Mouse (Mus musculus) heart, embryonic 16.5 days (tissue): ENCODE data around the gene Sh3bp2. TPM values are rescaled to one million over a fixed set of nuclear protein-coding genes. Genes with fewer than 3 reads are reported as not detected.
A peak's percentile ranks its signal among the peaks of the same experiment; 100 is the strongest.

ENCODE experiments used
- ATAC-seq: fragments of 200-750 bp; cut with Nextera tagmentation; replicated peaks from 2 replicates; pipeline ENCODE4 v1.8.0; 2017; ENCODE audit warnings: moderate number of reproducible peaks; ENCODE audit not compliant: insufficient read depth, low FRiP score; ENCODE audit errors: extremely low read depth
- H3K27ac ChIP-seq: fragments of 300-500 bp; sonication (generic); 2 replicates; pipeline ENCODE4 v1.5.1; 2014; ENCODE audit warnings: mild to moderate bottlenecking, low read length, control low read depth, moderate library complexity
- H3K27me3 ChIP-seq: fragments of 300-500 bp; sonication (generic); 2 replicates; pipeline ENCODE4 v1.6.1; 2014; ENCODE audit warnings: low read length, mixed read lengths; ENCODE audit not compliant: control insufficient read depth, insufficient read depth
- H3K36me3 ChIP-seq: fragments of 300-500 bp; sonication (generic); 2 replicates; pipeline ENCODE4 v1.6.1; 2014; ENCODE audit not compliant: control insufficient read depth, insufficient read depth
- H3K4me1 ChIP-seq: fragments of 300-500 bp; sonication (generic); 2 replicates; pipeline ENCODE4 v1.6.1; 2014; ENCODE audit warnings: low read length, mixed read lengths; ENCODE audit not compliant: control insufficient read depth, insufficient read depth
- H3K4me2 ChIP-seq: fragments of 300-500 bp; sonication (generic); 2 replicates; pipeline ENCODE4 v1.6.1; 2014; ENCODE audit warnings: low read depth, mild to moderate bottlenecking, control low read depth, low read length
- H3K4me3 ChIP-seq: fragments of 300-500 bp; sonication (generic); 2 replicates; pipeline ENCODE4 v1.5.1; 2014; ENCODE audit warnings: mild to moderate bottlenecking, control low read depth, low read length
- H3K9ac ChIP-seq: fragments of 300-500 bp; sonication (generic); 2 replicates; pipeline ENCODE4 v1.6.1; 2014; ENCODE audit warnings: low read length, control low read depth
- H3K9me3 ChIP-seq: fragments of 300-500 bp; sonication (generic); replicated peaks from 2 replicates; pipeline ENCODE4 v1.6.1; 2016; ENCODE audit warnings: low read length; ENCODE audit not compliant: control insufficient read depth
- WGBS: fragments of 180-500 bp; shearing (Covaris S2); extraction: QIAGEN DNeasy Blood & Tissue Kit; methylation state at CpG from one replicate; pipeline ENCODE4 v1.1.7; 2014; 5-methylcytosine and 5-hydroxymethylcytosine counted together
- polyA plus RNA-seq: library from polyadenylated mRNA; unstranded; fragments of >200 nt; fragmentation: Nextera tagmentation; extraction: Ambion mirVana; gene quantifications from 2 replicates; pipeline ENCODE4 v1.2.1, GENCODE M21; 2015

Gene Sh3bp2
- polyA plus RNA-seq, 1 experiment from 2014 or later = 3.9 TPM

GRCm38 (mm10) chr5:34520458-34521209 lies 5.0 kb upstream of the Sh3bp2 start:
- Histone ChIP-seq H3K4me3 (no peak overlapping the region), H3K9ac (no peak overlapping the region), H3K36me3 (no peaks in the 10 kb centered on the region), H3K4me2 (peak overlapping the region; percentile 10; the same call in 1 of the 2 replicates), H3K27ac (peak overlapping the region; percentile 40; the same call in 1 of the 2 replicates), H3K9me3 (no peaks in the 10 kb centered on the region), H3K27me3 (no peaks in the 10 kb centered on the region), H3K4me1 (peaks cover 14% of the 10 kb centered on the region)
- ATAC-seq = no peak
- 34% methylated on average over 11 of the region's 11 CpGs for WGBS

- Histone ChIP-seq H3K4me2 (no peak overlapping the region), H3K27ac (peak overlapping the region; percentile 40), H3K4me3 (no peak overlapping the region), H3K27me3 (no peaks in the 10 kb centered on the region), H3K9me3 (no peaks in the 10 kb centered on the region), H3K4me1 (peaks cover 14% of the 10 kb centered on the region), H3K9ac (no peak overlapping the region), H3K36me3 (no peaks in the 10 kb centered on the region)
- ATAC-seq = no peak
- WGBS = 61% methylated on average over 3 of the region's 3 CpGs
Measured at GRCm38 (mm10) chr5:34521337-34521736, 4.3 kb upstream of the Sh3bp2 start.

- no peak overlapping the region for H3K27ac ChIP-seq
- H3K4me3 ChIP-seq = no peak overlapping the region
- no peaks in the 10 kb centered on the region for H3K36me3 ChIP-seq
- H3K27me3 ChIP-seq = no peaks in the 10 kb centered on the region
- H3K9me3 ChIP-seq = no peaks in the 10 kb centered on the region
- no peak for ATAC-seq
- no peak overlapping the region for H3K4me2 ChIP-seq
- H3K4me1 ChIP-seq = peaks cover 16% of the 10 kb centered on the region
- H3K9ac ChIP-seq = no peak overlapping the region
- whole genome bisulfite sequencing = 57% methylated on average over 4 of the region's 4 CpGs
Measured at GRCm38 (mm10) chr5:34523958-34524485, 1.6 kb upstream of the Sh3bp2 start.

GRCm38 (mm10) chr5:34524511-34524910 lies 1.1 kb upstream of the Sh3bp2 start:
- no peak for ATAC-seq
- Histone ChIP-seq H3K4me2 (no peak overlapping the region), H3K27me3 (no peaks in the 10 kb centered on the region), H3K4me3 (no peak overlapping the region), H3K9ac (no peak overlapping the region), H3K27ac (no peak overlapping the region), H3K9me3 (no peaks in the 10 kb centered on the region), H3K36me3 (no peaks in the 10 kb centered on the region), H3K4me1 (peaks cover 16% of the 10 kb centered on the region)

- Histone ChIP-seq H3K9ac (no peak overlapping the region), H3K4me2 (peak overlapping the region; percentile 80), H3K4me1 (peaks cover 5% of the 10 kb centered on the region), H3K27ac (no peak overlapping the region), H3K4me3 (peak overlapping the region; percentile 68), H3K27me3 (no peaks in the 10 kb centered on the region), H3K9me3 (no peaks in the 10 kb centered on the region), H3K36me3 (no peaks in the 10 kb centered on the region)
- WGBS = 50% methylated on average over 5 of the region's 5 CpGs
- no peak for ATAC-seq
Measured at GRCm38 (mm10) chr5:34526477-34526775, 788 bp downstream of the Sh3bp2 start.

GRCm38 (mm10) chr5:34527352-34527751 lies 1.7 kb downstream of the Sh3bp2 start:
- H3K4me3 ChIP-seq = no peak overlapping the region
- WGBS = 83% methylated on average over 2 of the region's 2 CpGs
- peaks cover 3% of the 10 kb centered on the region for H3K4me1 ChIP-seq
- H3K27ac ChIP-seq = no peak overlapping the region
- no peaks in the 10 kb centered on the region for H3K9me3 ChIP-seq
- H3K9ac ChIP-seq = no peak overlapping the region
- H3K4me2 ChIP-seq = no peak overlapping the region
- no peaks in the 10 kb centered on the region for H3K36me3 ChIP-seq
- H3K27me3 ChIP-seq = no peaks in the 10 kb centered on the region
- no peak for ATAC-seq

- 70% methylated on average over 5 of the region's 5 CpGs for WGBS
Measured at GRCm38 (mm10) chr5:34528724-34529123, 3.1 kb downstream of the Sh3bp2 start.

GRCm38 (mm10) chr5:34530116-34530515 lies 4.5 kb downstream of the Sh3bp2 start:
- Histone ChIP-seq H3K27ac (no peak overlapping the region), H3K27me3 (no peaks in the 10 kb centered on the region), H3K4me2 (no peak overlapping the region), H3K4me3 (no peak overlapping the region), H3K9ac (no peak overlapping the region), H3K4me1 (peaks cover 3% of the 10 kb centered on the region), H3K36me3 (no peaks in the 10 kb centered on the region), H3K9me3 (no peaks in the 10 kb centered on the region)
- 70% methylated on average over 5 of the region's 5 CpGs for WGBS
- no peak for ATAC-seq

More at GRCm38 (mm10) chr5:34528724-34529123, 3.1 kb downstream of the Sh3bp2 start:
- H3K27ac ChIP-seq = no peak overlapping the region
- H3K4me1 ChIP-seq = peaks cover 3% of the 10 kb centered on the region
- no peak overlapping the region for H3K4me2 ChIP-seq
- H3K9ac ChIP-seq = no peak overlapping the region
- H3K9me3 ChIP-seq = no peaks in the 10 kb centered on the region
- no peak for ATAC-seq
- H3K4me3 ChIP-seq = no peak overlapping the region
- no peaks in the 10 kb centered on the region for H3K27me3 ChIP-seq
- no peaks in the 10 kb centered on the region for H3K36me3 ChIP-seq

GRCm38 (mm10) chr5:34530687-34531086 lies 5.0 kb downstream of the Sh3bp2 start:
- Histone ChIP-seq H3K9ac (no peak overlapping the region), H3K4me2 (no peak overlapping the region), H3K27me3 (no peaks in the 10 kb centered on the region), H3K27ac (no peak overlapping the region), H3K4me3 (no peak overlapping the region), H3K9me3 (no peaks in the 10 kb centered on the region), H3K36me3 (no peaks in the 10 kb centered on the region), H3K4me1 (peaks cover 3% of the 10 kb centered on the region)
- 44% methylated on average over 4 of the region's 4 CpGs for WGBS
- no peak for ATAC-seq
